Mouse (Mus musculus): ENCODE results near the gene Plcl2.

DNA sequence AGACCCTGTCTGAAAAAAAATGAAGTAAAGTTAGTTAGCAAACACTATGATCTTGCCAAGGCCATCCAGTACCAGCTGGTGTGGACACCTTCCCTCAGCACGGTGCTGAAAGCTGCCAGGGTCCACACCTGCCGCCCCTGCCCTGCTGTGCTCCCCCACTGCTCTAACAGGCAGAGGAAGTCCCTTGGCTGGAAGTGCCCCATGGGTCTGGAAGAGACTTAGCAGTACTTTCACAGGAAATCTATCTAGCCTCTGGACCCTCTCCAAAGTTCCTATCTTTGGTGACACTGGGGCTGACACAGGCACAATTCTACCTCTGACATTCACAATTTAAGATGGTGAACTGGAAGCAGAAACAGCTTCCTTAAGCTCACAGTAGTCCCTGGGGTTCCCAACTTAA is 227.9 kb downstream of the Plcl2 start:
- TF ChIP-seq EP300 (IDR thresholded peaks at IDR 0.05; ENCODE audit: insufficient read depth, low read depth, low read length): no peak
- no peak for TF ChIP-seq POLR2A (IDR thresholded peaks at IDR 0.05; ENCODE audit: insufficient read depth, low read length)
- TF ChIP-seq CTCF (IDR thresholded peaks at IDR 0.05; ENCODE audit: low read depth, low read length): no peak
